Mouse (Mus musculus): ENCODE data around the gene Akna.

Gene Akna

DNA sequence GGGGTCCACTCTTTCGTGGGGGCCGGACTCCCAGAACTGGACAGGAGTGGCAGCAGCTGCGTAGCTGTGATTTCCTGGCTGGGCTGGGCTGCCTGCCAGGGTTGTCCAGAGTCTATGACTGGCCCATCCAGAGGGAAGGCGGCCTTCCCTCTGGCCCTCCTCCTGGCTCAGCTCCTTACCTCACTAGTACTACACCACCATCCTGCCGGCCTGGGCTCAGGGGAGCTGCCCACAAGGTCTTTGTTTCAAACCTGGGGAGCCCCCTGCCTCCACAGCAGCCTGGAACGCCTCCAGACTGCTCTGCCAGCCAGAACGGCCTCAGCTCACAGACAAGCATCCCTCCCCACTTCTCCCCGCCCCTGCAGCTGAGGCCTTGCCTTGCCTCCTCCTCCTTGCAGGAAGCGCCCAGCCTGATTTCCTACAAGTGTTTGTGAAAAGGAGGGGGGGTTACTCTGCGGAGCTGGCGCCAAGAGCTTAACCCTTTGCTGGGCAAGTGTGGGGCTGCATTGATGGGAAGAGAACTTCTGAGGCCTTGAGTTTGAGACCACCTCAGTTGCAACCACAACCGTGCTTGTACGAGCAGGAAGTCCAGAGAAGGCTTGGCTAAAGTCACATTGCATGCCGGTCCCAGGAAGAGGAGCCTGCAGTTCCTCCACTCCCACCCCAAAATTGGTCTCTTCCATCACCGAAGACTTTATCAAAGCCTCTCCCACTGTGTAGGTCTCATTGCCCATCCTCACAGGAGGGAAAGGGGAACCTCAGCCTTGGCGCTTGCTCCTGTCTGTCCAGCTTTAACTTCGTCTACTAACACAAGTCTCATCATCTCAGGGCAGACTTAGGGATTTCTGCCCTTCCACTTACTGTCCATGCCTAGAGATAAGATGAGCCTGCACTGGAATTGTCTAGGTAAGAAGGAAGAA, at the start of gene Akna:
Akna (minus strand) TSS at position 315 of the 920 bp plus-strand sequence.
- DNase-seq, result peak; percentile 100

DNA sequence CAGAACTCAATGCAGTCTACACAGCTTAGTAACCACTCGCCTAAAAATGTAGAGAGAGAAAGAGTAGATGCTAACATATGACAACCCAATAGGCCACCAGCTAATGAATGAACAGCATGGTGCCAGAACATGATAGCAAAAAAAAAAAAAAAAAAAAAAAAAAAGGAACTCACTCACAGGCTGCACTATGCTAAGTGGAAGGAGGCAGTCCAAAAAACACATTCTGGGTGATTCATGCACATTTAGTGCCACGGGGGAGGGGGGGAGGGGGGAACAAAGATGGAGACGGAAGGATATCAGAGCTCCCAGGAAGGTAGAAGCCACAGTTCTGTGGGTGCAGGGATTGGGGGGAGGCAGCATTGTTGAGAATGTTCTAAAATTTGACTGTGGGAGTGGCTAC, 49.4 kb upstream of the Akna start:
- no peak for DNase-seq

DNA sequence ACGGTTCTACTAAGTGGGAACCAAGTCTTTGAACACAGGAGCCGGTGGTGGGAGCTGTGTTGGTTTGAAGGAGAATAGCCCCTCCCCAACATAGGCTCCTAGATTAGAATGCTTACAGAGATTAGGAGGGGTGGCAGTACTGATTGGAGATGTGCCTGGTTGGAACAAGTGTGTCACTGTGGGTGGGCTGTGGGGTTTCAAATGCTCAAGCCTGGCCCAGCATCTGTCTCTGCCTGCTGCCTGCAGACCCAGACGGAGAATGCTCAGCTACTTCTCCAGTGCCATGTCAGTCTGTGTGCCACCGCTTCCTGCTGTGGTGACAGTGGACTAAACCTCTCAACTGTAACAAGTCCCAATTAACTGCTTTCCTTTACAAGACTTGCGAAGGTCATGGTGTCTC, 47.4 kb upstream of the Akna start:
- no peak for DNase-seq

DNA sequence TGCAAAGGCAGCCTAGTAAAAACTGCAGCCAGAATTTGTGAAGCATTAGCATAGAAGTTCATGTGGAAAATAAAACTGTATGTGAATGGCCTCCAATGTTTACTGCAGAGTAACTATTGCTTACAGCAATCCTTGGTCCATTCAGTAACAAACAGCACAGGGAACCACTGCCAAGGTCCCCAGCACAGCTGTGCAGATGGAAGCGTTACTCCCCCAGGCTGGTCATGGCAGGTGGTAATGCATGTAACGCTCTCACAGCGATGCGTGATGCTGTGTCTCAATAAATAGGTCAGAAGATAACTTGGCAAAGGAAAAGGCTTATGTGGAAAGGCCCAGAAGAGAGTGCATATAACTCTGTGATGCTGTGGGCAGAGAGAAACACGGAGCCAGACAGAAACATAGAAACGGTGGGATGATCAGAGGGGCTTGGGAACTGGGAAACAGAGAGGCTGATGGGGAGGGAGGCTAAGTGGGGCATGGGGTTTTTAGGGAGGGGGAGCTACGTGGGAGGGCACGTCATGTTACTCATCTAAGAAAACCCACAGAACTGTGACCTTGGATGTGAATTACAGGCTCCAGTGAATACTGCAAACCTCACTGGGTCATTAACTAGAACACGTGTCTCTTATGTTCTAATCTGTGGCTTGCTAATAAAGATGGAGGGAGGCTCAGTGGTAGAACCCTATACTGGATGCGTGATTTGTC, 41.4 kb upstream of the Akna start:
- no peak for DNase-seq

DNA sequence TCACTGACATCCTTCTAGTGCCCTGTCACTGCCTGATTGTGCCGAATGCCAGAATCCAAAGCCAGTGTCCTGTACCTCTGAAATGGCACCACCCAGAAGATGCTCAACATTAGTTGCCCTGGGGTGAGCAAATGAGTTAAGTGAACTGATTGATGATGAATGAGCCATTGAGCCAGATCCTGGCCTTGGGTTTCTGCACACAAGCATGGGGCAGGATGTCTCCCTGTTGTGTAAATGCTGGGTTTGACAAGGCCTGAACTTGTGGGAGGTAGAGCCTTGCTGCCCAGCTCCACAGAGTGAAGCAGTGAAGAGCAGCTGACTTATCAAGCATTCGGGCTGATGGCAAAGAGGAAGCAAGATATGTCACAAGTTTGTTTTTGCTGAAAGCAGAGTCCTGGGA, 39.9 kb upstream of the Akna start:
- DNase-seq, result no peak

DNA sequence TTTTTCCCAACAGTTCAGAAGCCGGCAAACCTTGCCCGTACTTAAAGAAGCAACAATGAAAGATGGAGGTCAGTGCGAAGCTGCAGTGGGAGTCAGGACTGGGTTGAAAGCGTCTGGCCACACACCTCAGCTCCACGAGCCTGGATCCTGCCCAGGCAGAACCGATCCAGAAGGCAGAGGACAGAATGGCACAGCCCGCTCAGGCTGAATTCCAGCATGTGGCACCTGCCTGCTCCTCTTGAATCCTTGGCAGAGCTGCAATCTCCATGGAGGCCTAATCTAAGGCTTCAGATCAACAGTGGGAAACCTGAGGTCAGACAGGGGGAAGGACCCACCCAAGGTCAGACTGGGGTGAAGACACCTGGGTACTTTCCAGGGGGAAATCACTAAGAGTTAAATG, 38.5 kb upstream of the Akna start:
- DNase-seq, result peak; percentile 93

DNA sequence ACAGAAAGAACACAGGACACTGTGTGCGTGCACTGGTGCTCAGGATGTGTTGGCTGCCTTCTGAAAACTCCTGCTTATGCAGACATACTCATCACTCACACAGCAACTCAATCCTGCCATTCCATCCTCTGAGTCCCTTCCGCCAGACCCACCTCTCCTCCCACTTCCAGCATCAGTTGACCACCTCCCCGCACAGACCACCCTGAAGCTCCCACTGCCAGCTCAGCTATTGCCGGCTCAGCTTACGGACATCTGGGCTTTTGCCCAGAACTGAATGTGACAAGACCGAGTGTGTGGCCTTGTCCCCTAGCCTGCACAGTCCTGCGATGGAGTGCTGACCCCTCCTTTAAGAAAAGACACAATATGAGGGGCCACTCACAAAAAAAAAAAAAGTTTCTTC, 37.1 kb upstream of the Akna start:
- DNase-seq, result no peak

DNA sequence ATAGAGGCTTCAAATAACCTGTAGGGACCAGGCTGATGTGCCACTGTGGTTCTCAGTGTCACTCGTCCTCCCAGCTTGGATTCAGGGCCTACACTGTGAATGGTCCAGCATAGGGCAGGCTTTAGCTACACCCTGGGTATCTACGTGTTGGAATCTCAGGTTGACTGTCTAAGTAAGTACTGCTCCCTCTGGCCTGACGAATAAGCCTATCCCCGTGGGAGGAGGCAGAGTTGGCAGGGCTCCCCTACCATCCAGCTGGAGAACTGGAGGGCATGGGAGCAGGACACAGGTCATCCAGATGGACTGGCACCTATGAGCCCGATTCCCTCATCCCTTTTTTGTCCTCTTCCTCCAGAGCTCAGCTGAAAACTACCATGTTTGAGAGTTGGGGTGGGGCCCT, 34.8 kb upstream of the Akna start:
- peak; percentile 86 for DNase-seq

DNA sequence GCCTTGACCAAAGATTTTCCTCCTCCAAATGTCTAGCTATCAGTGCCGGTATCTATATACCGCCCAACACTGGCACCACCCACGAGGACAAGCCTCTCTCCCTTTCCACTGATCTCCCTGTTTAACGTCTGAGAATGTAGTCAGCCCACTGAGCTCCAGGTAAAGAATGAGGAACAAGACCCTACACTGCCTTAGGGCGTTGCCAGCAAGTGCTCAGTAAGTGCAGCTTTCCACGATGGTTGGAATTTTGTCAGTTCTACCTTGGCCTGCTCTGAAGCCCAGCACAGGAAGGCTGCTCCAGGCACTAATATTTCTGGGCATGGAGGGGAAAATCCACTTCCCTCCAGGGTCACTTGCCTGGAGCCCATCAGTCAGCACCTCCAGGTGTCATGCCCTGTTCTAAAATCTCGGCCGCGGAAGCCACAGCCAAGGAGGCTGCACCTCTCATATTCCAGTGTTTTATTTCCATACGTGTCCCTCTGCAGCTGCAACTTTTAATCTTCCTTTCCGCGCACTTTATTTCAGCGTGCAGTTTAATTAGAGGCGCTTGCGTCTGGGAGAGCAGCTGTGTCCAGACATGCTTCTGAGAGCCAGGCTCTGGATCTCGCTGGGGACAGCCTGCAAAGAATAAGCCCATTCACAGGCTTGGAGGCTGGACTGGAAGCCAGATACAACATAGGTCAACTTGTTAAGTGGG, 34.1 kb upstream of the Akna start:
- DNase-seq, result peak; percentile 84

DNA sequence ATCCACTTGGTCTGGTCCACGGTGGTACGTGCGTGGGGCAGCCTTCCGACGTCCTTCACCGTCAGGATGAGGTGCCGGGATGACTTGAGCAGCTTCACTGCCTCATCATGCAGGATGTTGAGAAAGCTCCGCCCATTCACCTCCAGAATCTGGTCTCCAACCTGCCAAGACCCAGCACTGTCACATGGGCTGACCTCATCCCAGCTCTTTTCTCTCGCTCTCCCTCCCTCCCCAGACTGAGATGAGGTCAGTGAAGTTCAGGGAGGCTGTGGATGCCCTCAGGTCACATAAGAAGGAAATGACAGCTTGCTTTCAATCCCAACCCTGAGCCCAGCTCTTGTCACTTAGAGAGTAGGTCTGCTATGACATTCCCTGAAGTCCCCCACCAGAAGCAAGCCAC, 32.2 kb upstream of the Akna start:
- DNase-seq, result no peak

DNA sequence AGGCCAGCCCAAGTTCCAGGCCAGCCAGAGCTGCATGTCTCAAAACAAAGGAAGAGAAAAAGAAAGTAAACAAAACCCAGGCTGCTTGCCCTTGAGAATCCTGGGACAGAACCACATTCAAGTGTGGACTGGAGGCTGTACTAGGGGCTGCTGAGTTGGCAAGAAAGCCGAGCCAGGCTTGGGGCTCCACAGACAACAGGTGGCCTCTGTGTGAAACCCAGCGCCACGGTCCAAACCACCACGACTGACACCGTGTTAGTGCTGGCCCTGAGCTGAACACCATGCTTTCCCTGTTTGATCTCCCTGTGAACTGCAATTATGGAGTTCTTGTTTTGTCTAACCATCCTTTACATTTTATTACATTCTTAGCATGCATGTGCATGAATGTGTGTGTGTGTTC, 27.9 kb upstream of the Akna start:
- no peak for DNase-seq

DNA sequence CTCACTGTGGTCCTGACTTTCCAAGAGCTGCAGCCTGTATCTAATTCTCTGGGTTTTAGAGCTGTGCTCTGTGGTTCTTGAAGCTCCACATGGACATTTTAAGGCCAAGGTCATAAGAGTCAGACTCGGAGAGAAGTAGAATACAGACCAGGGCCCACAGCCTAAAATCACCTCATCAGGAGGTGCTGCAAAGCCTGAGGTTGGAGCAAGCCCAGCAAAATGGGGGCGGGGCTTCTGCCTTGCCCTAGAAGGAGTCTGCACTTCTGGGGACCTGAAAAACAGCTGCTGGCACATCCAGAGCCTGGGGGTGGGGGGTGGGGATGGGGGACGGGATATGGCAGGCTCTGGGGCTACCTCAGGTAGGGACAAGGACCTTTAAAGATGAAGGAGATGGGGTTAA, 27.2 kb upstream of the Akna start:
- no peak for DNase-seq

DNA sequence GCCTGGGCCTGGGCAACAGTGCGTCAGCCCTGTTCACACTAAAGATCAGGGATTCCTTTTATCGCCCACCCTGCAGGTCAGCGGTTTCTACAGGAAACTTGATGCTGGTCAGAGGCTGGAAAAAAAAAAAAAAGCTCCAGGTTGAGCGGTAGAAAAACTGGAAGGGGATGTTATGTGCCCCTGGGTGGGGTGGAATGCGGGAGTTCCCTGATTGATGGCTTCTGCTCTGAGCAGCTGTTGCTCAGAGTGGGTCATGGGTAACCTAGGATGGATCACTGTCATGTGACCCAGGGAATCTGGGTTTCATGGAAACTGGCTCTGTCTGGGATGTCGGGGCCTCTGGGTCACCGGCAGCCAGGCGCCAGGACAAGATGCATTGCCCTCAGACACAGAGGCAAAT, 23.2 kb upstream of the Akna start:
- DNase-seq, result no peak

DNA sequence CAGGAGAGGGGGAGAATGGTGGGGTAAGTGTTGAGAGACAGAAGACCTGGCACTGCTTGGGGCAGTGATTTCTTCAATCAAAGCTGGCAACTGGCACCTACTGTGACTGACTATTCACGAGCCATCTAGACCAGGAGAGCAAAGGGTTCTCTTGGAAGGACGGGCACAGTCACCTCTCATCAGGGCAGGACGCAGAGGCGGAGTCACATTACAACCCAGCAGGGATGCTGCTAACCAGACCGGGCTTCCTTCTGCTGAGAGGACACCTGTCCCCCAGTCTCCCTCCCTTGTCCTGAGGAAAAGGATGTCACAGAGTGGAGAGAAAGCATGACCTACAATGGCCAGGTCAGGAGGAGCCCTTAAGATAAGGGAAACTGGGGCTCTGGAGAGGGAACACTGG, 20.7 kb upstream of the Akna start:
- peak; percentile 93 for DNase-seq

DNA sequence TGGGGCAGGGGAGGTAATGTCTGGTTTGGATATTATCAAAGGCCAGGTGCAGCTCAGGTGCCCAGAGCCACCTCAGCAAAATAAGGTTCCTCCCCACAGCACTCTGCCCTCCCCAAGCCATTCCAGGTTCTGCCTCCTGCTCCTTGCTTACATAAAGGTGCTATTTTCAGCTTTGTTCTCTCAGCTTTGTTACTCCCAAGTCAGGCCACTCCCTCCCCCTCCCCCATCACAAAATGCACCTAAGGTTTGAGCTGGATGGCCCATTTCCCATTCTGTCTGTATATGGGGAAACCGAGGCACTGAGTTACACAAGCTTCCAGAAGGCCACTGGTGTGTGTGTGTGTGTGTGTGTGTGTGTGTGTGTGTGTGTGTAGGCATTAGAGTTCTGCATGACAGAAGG, 20.1 kb upstream of the Akna start:
- DNase-seq, result no peak

DNA sequence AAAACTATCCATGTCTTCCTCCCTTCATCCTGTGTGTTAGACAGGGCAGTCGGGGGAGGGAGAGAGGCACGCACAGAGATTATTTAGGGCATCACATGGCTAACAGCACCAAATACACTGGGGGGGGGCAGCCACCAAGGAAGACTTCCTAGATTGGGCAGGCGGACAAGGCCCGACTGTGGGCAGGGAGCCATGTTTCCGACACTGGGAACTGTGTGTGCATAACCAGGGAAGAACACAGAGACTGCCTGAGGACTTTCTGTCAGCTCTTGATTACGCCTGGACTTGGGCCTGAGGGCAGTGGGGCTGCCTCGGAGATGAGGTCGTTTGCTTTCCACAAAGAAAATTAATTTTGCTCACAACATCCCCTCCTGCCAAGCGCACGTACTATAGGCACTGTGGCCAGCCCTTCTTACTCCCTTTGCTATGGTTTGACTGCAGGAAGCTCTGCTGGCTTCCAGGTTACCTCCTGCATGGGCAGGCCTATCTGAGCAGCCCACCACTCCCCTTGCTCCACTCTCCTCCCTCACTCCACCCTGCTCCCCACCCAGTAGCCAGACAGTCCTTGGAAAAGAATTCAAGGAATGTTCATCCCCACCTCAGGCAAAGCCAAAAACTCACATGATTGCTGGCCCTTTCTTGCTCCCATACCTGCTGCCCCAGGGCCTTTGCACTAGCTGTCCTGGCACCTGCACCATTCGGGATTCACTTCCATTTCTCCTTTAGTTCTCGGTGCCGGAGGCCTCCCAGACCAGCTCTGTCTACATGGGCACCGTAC, 17.2 kb upstream of the Akna start:
- DNase-seq, result peak; percentile 95

DNA sequence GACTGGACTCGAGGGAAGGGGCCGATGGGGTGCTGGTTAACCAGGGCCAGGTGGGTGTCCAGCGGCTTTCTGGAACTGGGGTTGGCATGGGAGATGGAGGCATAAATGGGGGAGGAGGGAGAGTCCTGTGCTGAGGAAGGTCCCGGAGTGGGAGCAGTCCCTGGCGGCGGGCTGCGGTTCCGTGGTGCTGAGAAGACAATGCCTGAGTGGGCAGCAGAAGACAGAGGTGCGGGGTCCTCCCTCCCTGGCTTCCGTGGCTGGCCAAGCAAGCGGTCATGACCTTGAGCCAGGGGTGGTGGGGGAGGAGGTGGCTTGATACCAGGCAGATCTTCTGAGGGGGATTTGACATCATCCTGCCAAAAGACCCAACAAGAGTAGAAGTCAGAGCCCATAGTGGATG, 15.1 kb upstream of the Akna start:
- peak; percentile 93 for DNase-seq

DNA sequence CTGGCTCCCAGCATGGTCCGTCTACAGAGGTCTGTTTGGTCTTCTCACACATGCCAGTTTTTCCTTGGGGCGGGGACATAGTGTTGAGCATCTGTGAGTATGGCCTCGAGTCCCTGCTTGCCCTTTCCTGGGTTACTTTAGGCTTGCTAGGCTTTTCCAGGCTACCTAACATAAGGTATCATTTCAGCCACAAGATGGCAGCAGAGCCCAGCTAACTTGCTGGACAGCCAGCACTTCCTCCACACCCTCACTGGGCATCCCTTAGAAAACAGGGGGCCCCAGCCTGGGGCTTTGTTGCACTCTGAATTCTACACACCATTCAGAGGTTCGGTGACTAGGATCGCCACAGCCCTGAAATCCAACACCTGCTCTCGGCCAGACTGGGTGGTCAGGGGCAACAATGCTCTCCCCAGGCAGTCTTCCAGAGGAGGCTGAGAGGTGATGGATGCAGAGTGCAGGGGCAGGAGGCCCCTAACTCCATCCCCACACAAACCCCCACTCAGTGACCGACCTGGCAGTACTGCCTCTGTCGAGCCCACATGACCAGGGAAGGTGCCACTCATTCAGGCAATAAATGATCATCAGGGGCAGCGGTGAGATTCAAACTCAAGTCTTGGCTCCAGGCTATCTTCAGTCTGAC, 14.3 kb upstream of the Akna start:
- DNase-seq, result peak; percentile 95

DNA sequence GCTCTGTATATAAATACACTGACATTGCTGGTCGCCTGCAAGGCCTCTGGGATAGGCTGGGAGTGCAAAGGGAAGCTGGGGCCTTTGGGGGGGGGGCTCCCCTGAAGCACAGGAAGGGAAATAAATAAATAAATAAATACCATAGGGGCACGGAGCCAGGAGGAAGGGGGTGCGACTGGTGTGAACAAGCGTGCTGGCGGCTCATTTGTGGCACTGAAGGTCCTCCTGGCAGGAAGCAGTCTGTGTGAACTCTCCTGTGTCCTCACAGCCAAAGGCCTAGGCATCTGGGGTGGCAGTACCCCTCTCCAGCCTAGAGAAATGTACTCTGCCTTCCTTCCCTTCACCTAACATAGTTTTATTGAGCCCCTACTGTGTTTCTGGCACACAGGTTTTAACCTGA, 11.8 kb upstream of the Akna start:
- no peak for DNase-seq

DNA sequence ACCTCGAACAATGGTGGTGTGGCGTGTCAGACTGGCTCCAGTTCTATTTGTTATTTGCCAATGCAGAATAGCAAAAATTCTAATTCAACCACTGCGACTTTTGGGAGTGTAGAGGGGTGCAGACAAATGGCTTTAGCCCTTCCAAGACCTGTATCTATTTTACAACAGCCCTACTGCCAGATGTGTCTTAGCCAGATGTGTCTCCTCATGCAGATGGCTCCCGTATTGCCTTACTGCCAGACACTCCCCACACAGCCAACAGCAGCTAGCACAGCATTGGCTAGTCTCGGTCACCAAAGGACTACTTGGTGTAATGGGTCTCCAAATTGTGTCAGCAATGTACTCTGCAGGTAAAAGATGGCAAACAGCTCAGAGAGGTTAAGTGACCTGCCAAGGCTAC, 8.1 kb upstream of the Akna start:
- DNase-seq, result peak; percentile 95

DNA sequence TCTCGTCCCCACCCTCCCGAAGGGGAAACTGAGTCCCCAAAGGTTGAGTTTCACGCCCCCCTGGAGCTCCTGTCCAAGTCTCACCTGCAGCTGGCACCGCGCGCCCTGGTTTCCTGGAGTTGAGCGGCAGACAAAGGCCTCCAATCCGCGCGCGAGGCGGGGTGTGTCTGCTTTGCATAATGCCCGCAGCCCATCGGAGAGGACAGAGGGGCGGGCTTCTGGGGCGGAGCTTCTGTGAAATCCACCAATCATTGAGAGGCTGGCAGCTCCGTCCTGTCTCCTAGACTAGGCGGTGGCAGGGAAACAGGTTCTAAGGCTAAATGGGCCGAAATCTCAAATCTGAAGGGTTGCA, 7.4 kb upstream of the Akna start:
- peak; percentile 100 for DNase-seq

DNA sequence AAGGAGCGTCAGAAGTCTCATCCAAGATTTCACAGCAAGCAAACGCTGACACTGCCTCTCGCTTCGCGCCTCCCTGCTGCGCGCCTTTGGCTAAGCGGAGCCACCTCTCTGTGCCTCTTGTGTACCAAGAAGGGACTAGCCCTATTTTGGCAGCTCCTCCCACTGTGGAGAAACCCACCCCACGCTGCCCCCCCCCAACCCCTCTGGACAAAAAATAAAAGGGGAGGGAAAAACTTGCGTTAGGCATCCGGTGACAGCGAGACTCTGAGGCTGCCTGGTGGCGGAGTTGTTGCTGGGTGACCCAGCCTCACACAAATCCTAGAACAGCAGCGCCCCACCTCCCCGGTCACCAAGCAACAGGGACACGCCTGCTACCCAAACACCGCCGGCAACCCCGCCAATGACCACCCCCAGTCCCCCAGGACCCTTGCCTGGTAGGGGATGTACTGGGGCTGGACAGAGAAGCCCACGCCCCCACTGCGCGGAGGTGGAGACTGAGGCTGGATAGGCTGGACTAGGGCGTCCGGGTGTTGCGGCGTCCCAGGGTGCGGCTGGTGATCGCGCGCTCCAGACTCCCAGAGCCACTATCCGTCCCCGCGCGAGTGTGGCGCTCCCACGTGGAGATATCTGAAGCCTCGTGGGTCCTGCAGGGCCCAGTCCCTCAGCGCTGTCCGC, 6.9 kb upstream of the Akna start:
- DNase-seq, result peak; percentile 99
